Mouse (Mus musculus) stomach, embryonic 15.5 days (tissue): Measurements from ENCODE around the gene Vmn1r217. TPM values are rescaled to one million over a fixed set of nuclear protein-coding genes. Genes with fewer than 3 reads are reported as not detected.

ENCODE experiments used
- polyA plus RNA-seq: library from polyadenylated mRNA; unstranded; fragments of >200 nt; fragmentation: Nextera tagmentation; extraction: Ambion mirVana; gene quantifications from 2 replicates; pipeline ENCODE4 v1.2.1, GENCODE M21; 2015

The Vmn1r217 gene
- polyA plus RNA-seq, 1 experiment from 2014 or later: not detected

Other genes with a start within 250 kb of the Vmn1r217 start
- gene Vmn1r212, start 234.0 kb downstream of the Vmn1r217 start, polyA plus RNA-seq: not detected in 2 replicates
- not detected in 2 replicates for gene Vmn1r213, start 110.6 kb downstream of the Vmn1r217 start, polyA plus RNA-seq
- not detected in 2 replicates for gene Vmn1r214, start 87.8 kb downstream of the Vmn1r217 start, polyA plus RNA-seq
- not detected in 2 replicates for gene Vmn1r215, start 50.2 kb downstream of the Vmn1r217 start, polyA plus RNA-seq
- not detected in 2 replicates for gene Vmn1r218, start 14.9 kb upstream of the Vmn1r217 start, polyA plus RNA-seq
- gene Vmn1r219, start 41.1 kb upstream of the Vmn1r217 start, polyA plus RNA-seq: not detected in 2 replicates
- not detected in 2 replicates for gene Vmn1r220, start 69.7 kb upstream of the Vmn1r217 start, polyA plus RNA-seq
- not detected in 2 replicates for gene Vmn1r221, start 95.9 kb upstream of the Vmn1r217 start, polyA plus RNA-seq
- gene Vmn1r222, start 117.7 kb upstream of the Vmn1r217 start, polyA plus RNA-seq: not detected in 2 replicates
- gene Vmn1r223, start 128.9 kb upstream of the Vmn1r217 start, polyA plus RNA-seq: not detected in 2 replicates